Mouse (Mus musculus) ES-Bruce4 (cell line): ENCODE measurements at regions not wholly inside any gene's neighbourhood (a gene's known extent, or its start where the extent isn't known, plus 50 kb on each side); places are given as distances from the start of the nearest gene placed in this dataset.

Experiments
- H3K27ac ChIP-seq: 2 replicates; pipeline ENCODE4 v1.5.1; 2012; ENCODE audit warnings: low read length, inconsistent platforms; ENCODE audit not compliant: insufficient read depth
- H3K27me3 ChIP-seq: 2 replicates; pipeline ENCODE4 v1.6.1; 2012; ENCODE audit warnings: mild to moderate bottlenecking, low read length, inconsistent platforms; ENCODE audit not compliant: control insufficient read depth, poor library complexity, insufficient read depth, severe bottlenecking
- H3K36me3 ChIP-seq: 2 replicates; pipeline ENCODE4 v1.6.1; 2012; ENCODE audit warnings: inconsistent platforms, mild to moderate bottlenecking, low read length, moderate library complexity; ENCODE audit not compliant: control insufficient read depth, poor library complexity, insufficient read depth, severe bottlenecking
- H3K4me1 ChIP-seq: one replicate; pipeline ENCODE4 v1.8.1; 2011; ENCODE audit warnings: low read length; ENCODE audit not compliant: control insufficient read depth, insufficient read depth
- H3K4me3 ChIP-seq: 2 replicates; pipeline ENCODE4 v1.5.1; 2011; ENCODE audit warnings: low read depth, mild to moderate bottlenecking, low read length
- H3K9ac ChIP-seq: 2 replicates; pipeline ENCODE4 v1.6.1; 2012; ENCODE audit warnings: low read depth, mild to moderate bottlenecking, inconsistent platforms; ENCODE audit not compliant: poor library complexity, severe bottlenecking
- H3K9me3 ChIP-seq: replicated peaks from 2 replicates; pipeline ENCODE4 v1.6.1; 2012; ENCODE audit warnings: mild to moderate bottlenecking, low read length, inconsistent platforms; ENCODE audit not compliant: control insufficient read depth, poor library complexity, insufficient read depth, severe bottlenecking
- CTCF ChIP-seq: IDR thresholded peaks from one replicate; pipeline ENCODE4 v1.8.1; 2011; ENCODE audit warnings: low read depth, low read length
- EP300 ChIP-seq: IDR thresholded peaks from 2 replicates; pipeline ENCODE4 v1.6.1; 2011; ENCODE audit warnings: low read depth, low read length; ENCODE audit not compliant: insufficient read depth
- POLR2A ChIP-seq: IDR thresholded peaks from one replicate; pipeline ENCODE4 v1.8.1; 2011; ENCODE audit warnings: low read length; ENCODE audit not compliant: insufficient read depth

DNA sequence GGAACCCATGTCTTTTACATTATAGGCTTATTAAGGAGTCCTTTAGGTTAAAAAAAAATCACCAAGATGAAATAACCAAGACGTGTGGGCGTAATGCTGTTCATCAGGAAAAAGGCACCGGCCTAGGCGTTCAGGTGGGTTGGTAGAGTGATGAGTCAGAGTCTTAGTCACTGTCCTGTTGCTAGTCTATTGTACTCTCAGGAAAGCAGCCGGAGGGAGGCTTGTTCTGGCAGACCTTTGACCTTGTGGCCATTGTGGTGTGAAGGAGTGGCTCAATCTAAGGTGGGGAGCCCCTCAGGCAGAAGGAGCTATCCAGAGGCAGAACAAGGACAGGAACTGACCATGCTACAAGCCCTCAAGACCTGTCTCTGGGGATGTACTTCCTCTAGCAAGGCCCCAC is 686.8 kb downstream of the Egfem1 start:
- H3K27ac ChIP-seq: no peak overlapping the region
- no peaks in the 10 kb centered on the region for H3K27me3 ChIP-seq
- H3K9ac ChIP-seq: no peak overlapping the region
- no peaks in the 10 kb centered on the region for H3K36me3 ChIP-seq
- H3K9me3 ChIP-seq: no peaks in the 10 kb centered on the region
- TF ChIP-seq EP300 (peak; percentile 83), CTCF (no peak)
- no peak overlapping the region for H3K4me3 ChIP-seq
- no peaks in the 10 kb centered on the region for H3K4me1 ChIP-seq

DNA sequence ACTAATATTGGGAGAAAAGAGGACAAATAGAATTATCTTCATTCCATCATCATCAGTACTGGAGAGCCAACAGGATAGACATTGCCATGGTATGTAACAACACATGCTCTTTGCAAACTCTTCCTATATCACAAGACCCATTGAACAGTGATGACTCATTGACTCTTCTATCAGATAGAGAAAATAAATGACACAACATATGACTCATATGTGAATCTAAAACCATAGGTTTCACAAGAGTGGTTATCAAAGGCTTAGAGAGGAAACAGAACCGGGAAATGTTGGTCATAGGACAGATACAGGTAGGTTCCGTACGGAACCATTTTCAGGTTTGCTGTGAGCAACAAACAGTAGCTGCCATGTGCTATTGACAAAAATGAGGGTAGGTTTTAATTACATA is 682.2 kb downstream of the Egfem1 start:
- Histone ChIP-seq H3K4me1 (no peaks in the 10 kb centered on the region), H3K27me3 (no peaks in the 10 kb centered on the region; the same call in 1 of the 2 replicates), H3K27ac (no peak overlapping the region), H3K9ac (no peak overlapping the region), H3K9me3 (no peaks in the 10 kb centered on the region), H3K4me3 (no peak overlapping the region), H3K36me3 (no peaks in the 10 kb centered on the region)
- TF ChIP-seq POLR2A (no peak), EP300 (no peak), CTCF (no peak)

DNA sequence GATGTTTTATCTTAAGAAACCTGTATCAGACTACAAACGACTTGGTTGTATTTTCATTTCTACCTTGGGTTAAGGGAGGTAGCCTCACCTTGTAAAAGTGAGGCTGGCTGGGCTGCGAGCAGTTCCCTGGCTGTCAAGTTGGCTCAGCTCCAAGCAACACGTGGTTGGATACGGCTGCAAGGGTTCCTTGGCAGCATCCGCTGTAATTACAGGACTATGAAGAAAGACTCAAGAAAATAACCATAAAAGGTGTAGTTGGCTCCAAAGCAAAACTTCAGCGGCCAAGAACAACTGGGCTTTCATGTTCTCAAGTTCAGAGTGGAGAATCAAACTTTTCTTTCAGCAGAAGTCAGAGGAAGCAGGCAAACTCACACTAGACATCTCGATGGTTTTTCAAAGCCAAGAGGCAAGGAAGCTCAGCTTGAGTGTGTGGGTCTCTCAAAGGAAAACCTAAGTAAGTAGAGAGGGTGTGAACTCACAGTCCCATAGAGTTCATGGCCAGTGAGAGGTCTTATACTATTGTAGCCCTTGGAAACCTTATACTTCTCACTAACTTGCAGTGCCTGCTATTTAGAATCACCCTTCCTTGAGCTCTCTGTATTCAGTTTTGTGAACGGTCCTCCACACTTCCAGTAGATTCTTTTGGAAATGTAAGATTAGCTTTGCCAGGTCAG is 676.1 kb downstream of the Egfem1 start:
- TF ChIP-seq CTCF: no peak
- TF ChIP-seq EP300: no peak
- TF ChIP-seq POLR2A: no peak
- H3K4me3 ChIP-seq: no peak overlapping the region
- no peaks in the 10 kb centered on the region; the same call in 1 of the 2 replicates for H3K27me3 ChIP-seq
- H3K27ac ChIP-seq: no peak overlapping the region
- H3K9me3 ChIP-seq: no peaks in the 10 kb centered on the region
- no peak overlapping the region for H3K9ac ChIP-seq
- no peaks in the 10 kb centered on the region for H3K36me3 ChIP-seq
- no peaks in the 10 kb centered on the region for H3K4me1 ChIP-seq
